Mouse (Mus musculus) G1E (cell line): ENCODE results near the gene Snrpe.

ENCODE experiments used
- CTCF ChIP-seq: IDR thresholded peaks from 2 replicates; pipeline ENCODE4 v1.5.1; 2012; ENCODE audit warnings: low read depth, low read length, inconsistent platforms, mixed read lengths
- GATA1 ChIP-seq: IDR thresholded peaks from 2 replicates; pipeline ENCODE4 v1.6.1; 2012; ENCODE audit warnings: borderline replicate concordance, low read length, inconsistent platforms, mixed read lengths
- GATA2 ChIP-seq: IDR thresholded peaks from 2 replicates; pipeline ENCODE4 v1.6.1; 2012; ENCODE audit warnings: low read depth, low read length, inconsistent platforms, borderline replicate concordance
- POLR2AphosphoS5 ChIP-seq: IDR thresholded peaks from 2 replicates; pipeline ENCODE4 v1.6.1; 2012; ENCODE audit warnings: low read depth, low read length, inconsistent platforms; ENCODE audit not compliant: insufficient replicate concordance

- TF ChIP-seq CTCF (no peak), POLR2AphosphoS5 (no peak), GATA1 (no peak), GATA2 (no peak)
Observed at GRCm38 (mm10) chr1:133617908-133618307, 7.8 kb upstream of the Snrpe start.
